Mouse (Mus musculus): ENCODE data around the gene Slc24a2.

Gene Slc24a2

GRCm38 (mm10) chr4:87047131-87047530 is 183.1 kb downstream of the Slc24a2 start:
- no peak for DNase-seq (ENCODE audit: low read depth, low spot score)

- no peak for DNase-seq (ENCODE audit: low read depth, low spot score)
Measured at GRCm38 (mm10) chr4:87043296-87043695, 187.0 kb downstream of the Slc24a2 start.

DNA sequence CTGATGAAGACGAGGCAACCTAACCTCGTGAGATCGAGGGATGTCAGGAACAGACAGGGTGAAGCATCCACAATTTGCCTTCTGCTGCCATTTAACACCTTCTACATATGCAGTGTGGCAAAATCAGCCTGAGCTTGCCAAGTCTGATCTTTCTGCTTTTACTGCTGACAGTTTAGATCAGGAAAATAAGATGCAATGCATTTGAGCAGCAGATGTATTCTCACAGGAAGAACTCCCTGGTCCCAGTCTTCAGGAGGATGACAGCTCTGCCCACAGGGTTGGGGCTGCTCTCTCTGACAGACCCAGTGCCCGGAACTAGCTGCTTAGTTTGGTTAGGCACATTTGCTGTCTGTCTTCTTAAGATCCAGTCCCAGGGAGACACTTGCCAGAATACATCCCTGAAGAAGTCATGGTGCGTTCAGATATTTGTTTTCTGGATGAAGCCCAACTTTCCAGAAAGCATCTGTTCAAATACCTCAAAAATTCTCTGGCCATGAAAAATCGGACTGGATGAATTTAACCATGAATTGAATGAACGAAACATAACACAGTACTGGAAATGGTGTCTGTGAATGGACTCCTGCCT is 188.8 kb downstream of the Slc24a2 start:
- DNase-seq (ENCODE audit: low read depth, low spot score): no peak

- peak; percentile 44 for DNase-seq (ENCODE audit: low read depth, low spot score)
Measured at GRCm38 (mm10) chr4:87037592-87037991, 192.7 kb downstream of the Slc24a2 start.

DNA sequence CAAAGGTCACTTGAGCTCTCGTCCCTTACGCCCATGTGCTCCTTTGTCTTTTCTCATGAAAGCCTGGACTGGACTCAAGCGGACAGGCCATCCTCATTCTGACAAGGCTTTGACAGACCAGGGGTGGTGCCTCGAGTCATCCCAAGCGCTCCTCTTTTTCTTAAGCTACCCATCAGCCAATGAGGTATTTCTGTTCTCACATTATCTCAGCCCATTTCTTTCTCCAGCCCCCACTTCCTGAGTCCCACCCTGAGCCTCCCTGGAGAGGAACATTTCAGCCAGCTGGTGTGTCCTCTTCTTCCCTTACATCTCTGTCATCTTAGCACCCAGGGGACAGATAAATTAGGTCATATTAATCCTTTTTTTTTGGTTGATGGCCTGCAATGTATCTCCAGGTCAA is 193.8 kb downstream of the Slc24a2 start:
- no peak for DNase-seq (ENCODE audit: low read depth, low spot score)

GRCm38 (mm10) chr4:87035701-87036100 is 194.6 kb downstream of the Slc24a2 start:
- no peak for DNase-seq (ENCODE audit: low read depth, low spot score)

- DNase-seq (ENCODE audit: low read depth, low spot score): no peak
Measured at GRCm38 (mm10) chr4:87032632-87033031, 197.6 kb downstream of the Slc24a2 start.

- DNase-seq (ENCODE audit: low read depth, low spot score): no peak
Measured at GRCm38 (mm10) chr4:87031076-87031475, 199.2 kb downstream of the Slc24a2 start.

DNA sequence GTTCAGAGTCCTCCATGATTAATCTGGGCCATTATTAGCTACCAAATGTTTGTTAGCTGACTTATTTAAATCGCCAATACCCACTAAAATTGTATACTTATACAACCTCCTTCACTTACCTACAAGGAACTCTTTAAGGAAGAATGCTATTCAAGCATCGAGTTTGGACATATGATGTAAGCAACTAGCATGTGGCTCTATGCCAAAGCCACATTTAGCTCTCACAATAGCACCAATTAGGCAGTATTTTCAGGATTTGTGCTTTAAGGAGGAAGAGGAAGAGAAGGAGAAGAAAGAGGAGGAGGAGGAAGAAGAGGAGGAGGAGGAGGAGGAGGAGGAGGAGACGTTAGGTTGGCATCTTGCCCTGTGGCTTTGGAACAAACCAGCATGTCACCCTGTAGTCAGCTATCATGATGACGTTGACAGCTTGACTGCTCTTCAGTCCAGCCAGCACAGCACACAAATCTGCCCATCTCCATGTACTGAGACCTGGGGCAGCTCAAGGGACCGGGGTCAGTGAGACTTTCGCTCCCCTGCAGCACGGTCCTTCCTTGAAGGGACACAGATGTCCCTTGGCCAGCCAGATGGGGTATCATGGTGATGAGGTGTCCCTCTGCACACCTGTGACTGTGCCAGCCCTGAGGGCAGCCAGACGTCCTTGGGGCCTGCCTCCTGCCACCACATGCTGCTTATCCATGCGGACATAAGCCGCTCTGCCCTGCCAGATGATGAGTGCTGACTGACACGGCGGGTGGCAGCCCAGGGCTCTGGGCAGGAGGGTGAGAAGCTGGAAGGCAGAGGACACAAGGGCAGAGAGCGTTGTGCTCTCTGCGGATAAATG is 203.7 kb downstream of the Slc24a2 start:
- no peak for DNase-seq (ENCODE audit: low read depth, low spot score)

DNA sequence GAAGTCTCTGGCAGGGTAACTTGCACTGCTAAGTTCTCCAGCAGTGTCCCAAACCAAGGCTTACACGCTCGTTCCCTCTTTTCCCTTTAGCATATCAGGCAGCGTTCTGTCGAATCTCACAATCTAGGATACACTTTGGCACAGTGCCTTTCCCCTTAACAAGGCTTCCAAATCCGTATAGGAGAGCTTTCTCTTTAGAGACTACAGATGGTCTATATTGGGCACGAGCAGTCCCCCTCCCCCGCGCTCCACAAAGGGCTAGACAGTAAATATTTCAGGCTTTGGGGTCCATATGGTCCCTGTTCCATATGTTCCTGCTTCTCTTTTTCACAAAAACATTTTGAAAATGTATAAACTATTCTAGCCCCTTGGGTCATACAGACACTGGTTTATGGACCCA is 205.7 kb downstream of the Slc24a2 start:
- no peak for DNase-seq (ENCODE audit: low read depth, low spot score)

- no peak for DNase-seq (ENCODE audit: low read depth, low spot score)
Measured at GRCm38 (mm10) chr4:87021542-87021941, 208.7 kb downstream of the Slc24a2 start.

DNA sequence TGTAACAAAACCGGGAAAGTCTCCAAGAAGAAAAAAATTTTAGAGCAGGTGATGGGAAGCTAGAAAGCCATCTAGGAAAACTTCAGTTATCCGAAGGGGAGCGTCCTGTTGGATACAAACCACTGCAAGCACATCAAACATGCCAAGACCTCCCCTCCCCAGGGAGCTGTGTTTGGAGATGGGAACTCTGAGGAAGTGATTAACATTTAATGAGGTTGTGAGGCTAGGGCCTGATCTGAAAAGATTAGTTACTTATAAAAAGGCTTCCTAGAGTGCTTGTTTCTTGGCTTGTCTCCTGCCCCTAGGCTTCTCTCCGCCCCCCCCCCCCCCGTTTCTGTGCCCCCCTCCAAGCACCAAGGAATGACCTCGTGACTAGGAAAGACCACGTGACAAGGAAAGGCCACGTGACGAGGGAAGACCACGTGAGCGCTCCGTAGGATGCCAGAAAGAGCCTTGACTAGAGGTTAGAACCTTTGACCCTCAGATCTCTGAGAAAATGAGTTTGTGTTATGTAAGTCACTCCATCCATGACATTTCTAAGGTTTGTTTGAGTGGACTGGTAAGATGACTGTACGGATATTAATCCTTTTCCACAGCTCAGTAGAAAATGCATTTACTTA is 210.7 kb downstream of the Slc24a2 start:
- no peak for DNase-seq (ENCODE audit: low read depth, low spot score)

DNA sequence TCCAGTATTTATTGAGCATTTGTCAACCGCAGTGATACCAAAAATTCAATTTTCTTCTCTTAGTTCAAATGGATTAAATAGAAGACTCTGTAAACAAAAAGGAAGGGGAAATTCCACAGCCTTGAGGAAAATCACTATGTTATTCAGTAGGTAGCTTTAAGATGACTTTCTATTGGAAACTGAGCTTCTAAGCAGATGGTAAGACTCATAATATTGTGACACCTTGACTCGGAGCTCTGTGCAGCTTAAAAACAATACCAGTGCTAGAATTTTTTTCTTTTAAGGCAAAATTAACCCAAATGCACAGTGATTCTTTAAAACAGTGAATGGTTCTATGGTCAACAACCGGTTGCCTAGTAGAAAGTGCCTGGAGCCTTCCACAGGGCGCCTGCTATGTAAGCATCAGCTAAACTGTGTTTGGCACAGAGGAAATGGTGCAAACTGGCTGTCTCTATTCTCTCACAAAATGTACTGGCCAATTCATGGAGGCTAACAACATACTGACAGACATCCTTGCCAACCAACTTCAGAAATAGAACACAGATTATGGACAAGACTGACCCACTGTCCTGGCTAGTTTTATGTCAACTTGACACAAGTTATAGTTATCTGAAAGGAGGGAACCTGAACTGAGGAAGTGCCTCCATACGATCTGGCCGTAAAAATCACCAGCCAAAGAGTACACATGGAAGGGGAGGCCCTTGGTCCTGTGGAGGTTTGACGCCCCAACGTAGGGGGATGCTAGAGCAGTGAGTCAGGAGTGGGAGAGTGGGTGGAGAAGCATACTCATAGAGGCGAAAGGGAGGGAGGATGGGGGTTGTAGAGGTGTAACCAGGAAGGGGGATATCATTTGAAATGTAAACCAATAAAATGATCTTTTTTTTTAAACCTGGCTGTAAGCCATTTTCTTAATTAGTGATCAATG is 211.9 kb downstream of the Slc24a2 start:
- no peak for DNase-seq (ENCODE audit: low read depth, low spot score)

GRCm38 (mm10) chr4:87017464-87017863 is 212.8 kb downstream of the Slc24a2 start:
- DNase-seq (ENCODE audit: low read depth, low spot score): no peak

- no peak for DNase-seq (ENCODE audit: low read depth, low spot score)
Measured at GRCm38 (mm10) chr4:87015746-87016145, 214.5 kb downstream of the Slc24a2 start.

DNA sequence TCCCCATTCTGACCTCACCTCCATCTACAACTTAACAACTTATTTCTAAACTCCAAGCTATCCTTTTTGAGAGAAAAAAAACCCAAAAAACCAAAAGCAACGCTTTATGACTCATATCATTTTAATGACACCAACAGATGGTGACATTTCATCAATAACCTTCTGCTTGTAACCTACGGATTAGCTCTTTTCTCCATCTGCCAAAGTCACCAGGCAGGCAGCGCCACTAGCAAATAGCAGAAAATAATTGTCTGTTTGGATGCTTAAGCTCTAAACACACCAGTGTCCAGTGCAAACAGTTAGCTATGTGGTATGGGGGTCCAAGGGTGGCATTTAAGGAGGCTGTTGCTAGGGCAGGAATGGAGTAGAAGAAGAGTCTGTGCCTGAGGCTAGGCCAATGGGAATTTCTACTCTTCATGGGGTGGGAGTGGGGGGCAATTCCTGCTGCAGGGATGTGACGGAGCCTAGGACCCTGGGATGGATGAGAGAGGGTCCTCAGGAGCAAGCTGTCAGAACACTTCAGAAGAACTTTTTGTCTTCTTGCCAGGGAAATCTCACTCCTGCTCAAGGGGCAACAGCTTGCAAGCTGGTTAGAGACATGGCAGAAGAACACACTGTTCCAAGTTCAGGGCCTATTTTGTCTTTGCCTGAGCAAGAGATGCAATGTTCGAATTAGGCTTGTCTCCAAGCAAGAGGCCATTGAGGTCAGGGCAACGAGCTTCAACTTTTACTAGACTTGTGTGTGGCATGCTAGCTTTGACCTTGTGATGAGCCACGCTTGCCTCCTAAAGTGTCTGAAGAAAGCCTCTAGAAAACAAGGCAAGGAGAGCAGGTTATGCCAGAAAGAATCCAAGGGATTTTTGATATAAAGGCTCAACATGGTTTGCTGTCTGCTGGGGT is 216.3 kb downstream of the Slc24a2 start:
- DNase-seq (ENCODE audit: low read depth, low spot score): no peak

- peak; percentile 41 for DNase-seq (ENCODE audit: low read depth, low spot score)
Measured at GRCm38 (mm10) chr4:86992470-86992869, 237.8 kb downstream of the Slc24a2 start.

DNA sequence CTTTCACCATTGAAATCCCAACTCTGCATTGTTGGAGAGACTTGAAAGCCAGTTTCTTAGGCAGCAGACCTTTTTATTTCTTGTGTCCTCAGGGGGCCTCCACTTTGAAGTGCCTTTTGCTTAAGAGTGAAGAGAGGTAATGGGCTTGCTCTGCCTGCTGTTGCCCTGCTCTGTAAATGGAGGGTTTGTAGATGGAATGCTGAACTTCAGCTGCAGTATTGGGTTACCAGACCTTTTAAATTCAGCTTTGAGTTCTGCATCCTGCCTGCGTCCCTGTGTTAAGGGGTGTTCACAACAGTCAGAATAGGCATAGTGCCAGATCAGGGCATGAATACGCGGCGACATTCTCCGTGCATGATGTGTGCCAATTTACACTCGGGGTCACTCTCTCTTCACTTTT is 241.0 kb downstream of the Slc24a2 start:
- no peak for DNase-seq (ENCODE audit: low read depth, low spot score)

DNA sequence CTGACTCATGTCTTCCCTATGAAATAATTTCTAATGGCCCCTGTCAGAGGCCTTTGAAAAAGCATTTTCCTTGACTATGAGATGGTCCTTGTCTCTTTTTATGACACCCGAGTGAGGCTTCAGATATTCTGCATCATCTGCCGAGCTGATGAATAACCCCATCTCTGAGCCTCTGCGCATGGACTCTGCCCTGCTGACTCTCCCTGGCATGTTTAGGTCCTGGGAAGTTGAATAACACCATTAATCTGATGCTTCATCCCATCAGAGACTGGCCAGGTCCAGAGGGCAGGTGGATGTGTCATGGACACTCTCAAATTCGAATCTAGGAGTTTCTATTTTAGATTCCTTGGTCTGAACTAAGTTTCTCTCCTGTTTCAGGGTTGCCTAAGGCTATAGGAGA is 242.4 kb downstream of the Slc24a2 start:
- no peak for DNase-seq (ENCODE audit: low read depth, low spot score)

GRCm38 (mm10) chr4:86977272-86977671 is 253.0 kb downstream of the Slc24a2 start:
- no peak for DNase-seq (ENCODE audit: low read depth, low spot score)

All from ES-CJ7 (cell line).